Mouse (Mus musculus): ENCODE results near the gene Sumo1. TPM values are rescaled to one million over a fixed set of nuclear protein-coding genes. Genes with fewer than 3 reads are reported as not detected.
"Not testable (repeated sequence)": the region's sequence is repeated elsewhere in the genome, so short reads cannot be mapped to it uniquely, and the experiment has no call there.

The Sumo1 gene
- polyA plus RNA-seq, 1 experiment, result 97.7 TPM

GRCm38 (mm10) chr1:59631986-59632659, 38.5 kb downstream of the Sumo1 start:
- no peaks in the 10 kb centered on the region for H3K79me3 ChIP-seq (ENCODE audit: low read depth)
- H3K27me3 ChIP-seq (ENCODE audit: control insufficient read depth, insufficient read depth, insufficient read length), result no peaks in the 10 kb centered on the region
- no peak overlapping the region for H3ac ChIP-seq (ENCODE audit: control insufficient read depth, insufficient read length, low read depth)
- no peaks in the 10 kb centered on the region for H3K79me2 ChIP-seq (ENCODE audit: control insufficient read depth, insufficient read depth)
- no peak overlapping the region for H3K4me3 ChIP-seq (ENCODE audit: insufficient read depth, poor library complexity, severe bottlenecking)
- TF ChIP-seq MAX (IDR thresholded peaks at IDR 0.05) (no peak), MYOG (IDR thresholded peaks at IDR 0.05; ENCODE audit: control insufficient read depth, extremely low read depth, insufficient read length) (no peak), FOSL1 (IDR thresholded peaks at IDR 0.05; ENCODE audit: insufficient read depth, low read length, poor library complexity, severe bottlenecking) (no peak), CEBPB (IDR thresholded peaks at IDR 0.05; ENCODE audit: low read depth) (no peak), MYOD1 (IDR thresholded peaks at IDR 0.05; ENCODE audit: control insufficient read depth, insufficient read length, low read depth) (no peak), CTCF (IDR thresholded peaks at IDR 0.05; ENCODE audit: control insufficient read depth, insufficient read depth, insufficient read length) (no peak), USF1 (IDR thresholded peaks at IDR 0.05; ENCODE audit: low read depth) (no peak)
- no peaks in the 10 kb centered on the region for H3K36me3 ChIP-seq (ENCODE audit: control insufficient read depth, insufficient read depth)

GRCm38 (mm10) chr1:59630356-59630755, 40.3 kb downstream of the Sumo1 start:
- H3K79me2 ChIP-seq (ENCODE audit: control insufficient read depth, insufficient read depth); H3ac ChIP-seq (ENCODE audit: control insufficient read depth, insufficient read length, low read depth); H3K4me3 ChIP-seq (ENCODE audit: insufficient read depth, poor library complexity, severe bottlenecking); H3K36me3 ChIP-seq (ENCODE audit: control insufficient read depth, insufficient read depth); H3K27me3 ChIP-seq (ENCODE audit: control insufficient read depth, insufficient read depth, insufficient read length); H3K79me3 ChIP-seq (ENCODE audit: low read depth): not testable (repeated sequence)

DNA sequence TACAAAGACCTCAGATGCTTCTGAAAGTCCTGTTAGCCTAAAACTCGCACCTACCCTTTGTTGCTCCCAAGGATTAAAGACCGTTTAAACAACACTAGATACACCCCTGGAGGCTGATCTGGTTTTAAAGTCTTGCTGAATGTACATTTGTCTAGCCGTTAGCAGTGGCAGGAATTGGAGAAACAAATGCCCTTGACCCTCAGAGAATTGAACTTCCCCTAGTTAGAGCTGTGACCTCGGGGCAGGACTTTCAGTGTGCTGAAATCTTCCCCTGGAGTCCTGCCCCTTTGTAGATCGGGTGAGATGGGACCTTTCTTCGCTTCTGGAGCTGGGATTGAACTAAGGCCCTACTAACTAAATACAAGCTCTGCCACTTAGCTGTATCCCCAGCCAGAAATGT, 41.4 kb downstream of the Sumo1 start:
- H3K36me3 ChIP-seq (ENCODE audit: control insufficient read depth, insufficient read depth), result no peaks in the 10 kb centered on the region
- TF ChIP-seq CEBPB (IDR thresholded peaks at IDR 0.05; ENCODE audit: low read depth) (no peak), CTCF (IDR thresholded peaks at IDR 0.05; ENCODE audit: control insufficient read depth, insufficient read depth, insufficient read length) (no peak), MAX (IDR thresholded peaks at IDR 0.05) (no peak), FOSL1 (IDR thresholded peaks at IDR 0.05; ENCODE audit: insufficient read depth, low read length, poor library complexity, severe bottlenecking) (no peak), MYOD1 (IDR thresholded peaks at IDR 0.05; ENCODE audit: control insufficient read depth, insufficient read length, low read depth) (no peak), USF1 (IDR thresholded peaks at IDR 0.05; ENCODE audit: low read depth) (no peak), MYOG (IDR thresholded peaks at IDR 0.05; ENCODE audit: control insufficient read depth, extremely low read depth, insufficient read length) (no peak)
- no peak overlapping the region for H3ac ChIP-seq (ENCODE audit: control insufficient read depth, insufficient read length, low read depth)
- no peak overlapping the region for H3K4me3 ChIP-seq (ENCODE audit: insufficient read depth, poor library complexity, severe bottlenecking)
- no peaks in the 10 kb centered on the region for H3K27me3 ChIP-seq (ENCODE audit: control insufficient read depth, insufficient read depth, insufficient read length)
- H3K79me3 ChIP-seq (ENCODE audit: low read depth), result no peaks in the 10 kb centered on the region
- no peaks in the 10 kb centered on the region for H3K79me2 ChIP-seq (ENCODE audit: control insufficient read depth, insufficient read depth)

GRCm38 (mm10) chr1:59625410-59625809, 45.2 kb downstream of the Sumo1 start:
- no peaks in the 10 kb centered on the region for H3K79me3 ChIP-seq (ENCODE audit: low read depth)
- TF ChIP-seq MAX (IDR thresholded peaks at IDR 0.05) (no peak), FOSL1 (IDR thresholded peaks at IDR 0.05; ENCODE audit: insufficient read depth, low read length, poor library complexity, severe bottlenecking) (no peak), MYOG (IDR thresholded peaks at IDR 0.05; ENCODE audit: control insufficient read depth, extremely low read depth, insufficient read length) (no peak), CEBPB (IDR thresholded peaks at IDR 0.05; ENCODE audit: low read depth) (no peak), MYOD1 (IDR thresholded peaks at IDR 0.05; ENCODE audit: control insufficient read depth, insufficient read length, low read depth) (no peak), CTCF (IDR thresholded peaks at IDR 0.05; ENCODE audit: control insufficient read depth, insufficient read depth, insufficient read length) (no peak), USF1 (IDR thresholded peaks at IDR 0.05; ENCODE audit: low read depth) (no peak)
- H3K4me3 ChIP-seq (ENCODE audit: insufficient read depth, poor library complexity, severe bottlenecking), result no peak overlapping the region
- no peaks in the 10 kb centered on the region for H3K36me3 ChIP-seq (ENCODE audit: control insufficient read depth, insufficient read depth)
- no peaks in the 10 kb centered on the region for H3K79me2 ChIP-seq (ENCODE audit: control insufficient read depth, insufficient read depth)
- no peak overlapping the region for H3ac ChIP-seq (ENCODE audit: control insufficient read depth, insufficient read length, low read depth)
- no peaks in the 10 kb centered on the region for H3K27me3 ChIP-seq (ENCODE audit: control insufficient read depth, insufficient read depth, insufficient read length)

GRCm38 (mm10) chr1:59623325-59624017, 47.2 kb downstream of the Sumo1 start:
- Histone ChIP-seq H3K27me3 (ENCODE audit: control insufficient read depth, insufficient read depth, insufficient read length) (no peaks in the 10 kb centered on the region), H3K36me3 (ENCODE audit: control insufficient read depth, insufficient read depth) (no peaks in the 10 kb centered on the region), H3K79me3 (ENCODE audit: low read depth) (no peaks in the 10 kb centered on the region), H3ac (ENCODE audit: control insufficient read depth, insufficient read length, low read depth) (no peak overlapping the region), H3K4me3 (ENCODE audit: insufficient read depth, poor library complexity, severe bottlenecking) (no peak overlapping the region), H3K79me2 (ENCODE audit: control insufficient read depth, insufficient read depth) (no peaks in the 10 kb centered on the region)
- TF ChIP-seq CTCF (IDR thresholded peaks at IDR 0.05; ENCODE audit: control insufficient read depth, insufficient read depth, insufficient read length) (peak; percentile 71), MAX (IDR thresholded peaks at IDR 0.05) (peak; percentile 37), CEBPB (IDR thresholded peaks at IDR 0.05; ENCODE audit: low read depth) (no peak), USF1 (IDR thresholded peaks at IDR 0.05; ENCODE audit: low read depth) (no peak), FOSL1 (IDR thresholded peaks at IDR 0.05; ENCODE audit: insufficient read depth, low read length, poor library complexity, severe bottlenecking) (no peak)

DNA sequence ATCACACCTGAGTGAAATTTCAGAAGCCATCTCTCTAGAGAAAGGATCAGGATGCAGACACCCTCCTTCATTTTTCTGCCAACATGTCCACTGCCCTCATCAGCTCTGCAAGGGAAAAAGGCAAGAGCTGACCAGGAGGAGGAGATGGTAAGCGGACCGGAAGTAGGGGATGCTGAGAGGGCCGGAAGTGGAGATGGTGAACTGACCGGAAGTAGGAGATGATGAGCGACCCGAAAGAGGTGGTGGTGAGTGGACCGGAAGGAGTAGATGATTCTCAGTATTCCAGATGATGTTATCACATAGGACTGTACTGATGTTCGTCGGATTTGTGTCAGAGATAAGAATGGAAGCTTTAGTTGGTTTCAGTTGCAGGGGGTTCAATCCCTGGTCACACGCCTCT, 51.4 kb downstream of the Sumo1 start:
- Histone ChIP-seq H3K4me3 (ENCODE audit: insufficient read depth, poor library complexity, severe bottlenecking) (no peak overlapping the region), H3K79me3 (ENCODE audit: low read depth) (no peaks in the 10 kb centered on the region), H3K27me3 (ENCODE audit: control insufficient read depth, insufficient read depth, insufficient read length) (no peaks in the 10 kb centered on the region), H3K79me2 (ENCODE audit: control insufficient read depth, insufficient read depth) (no peaks in the 10 kb centered on the region), H3ac (ENCODE audit: control insufficient read depth, insufficient read length, low read depth) (no peak overlapping the region), H3K36me3 (ENCODE audit: control insufficient read depth, insufficient read depth) (no peaks in the 10 kb centered on the region)
- TF ChIP-seq CEBPB (IDR thresholded peaks at IDR 0.05; ENCODE audit: low read depth), result no peak
- no peak for TF ChIP-seq FOSL1 (IDR thresholded peaks at IDR 0.05; ENCODE audit: insufficient read depth, low read length, poor library complexity, severe bottlenecking)
- TF ChIP-seq USF1 (IDR thresholded peaks at IDR 0.05; ENCODE audit: low read depth), result no peak
- TF ChIP-seq CTCF (IDR thresholded peaks at IDR 0.05; ENCODE audit: control insufficient read depth, insufficient read depth, insufficient read length), result no peak
- no peak for TF ChIP-seq MYOD1 (IDR thresholded peaks at IDR 0.05; ENCODE audit: control insufficient read depth, insufficient read length, low read depth)
- no peak for TF ChIP-seq MYOG (IDR thresholded peaks at IDR 0.05; ENCODE audit: control insufficient read depth, extremely low read depth, insufficient read length)
- no peak for TF ChIP-seq MAX (IDR thresholded peaks at IDR 0.05)

Measured in C2C12 (cell line).